Mouse (Mus musculus) monocyte, adult 5-6 weeks (primary cell): ENCODE measurements around the gene Cd79b. TPM values are rescaled to one million over a fixed set of nuclear protein-coding genes. Genes with fewer than 3 reads are reported as not detected.

Experiments
- ATAC-seq: fragments of 153-309, 156-312 bp; replicated peaks from 2 replicates; pipeline ENCODE4 v1.8.0; 2017; ENCODE audit warnings: mild to moderate bottlenecking; ENCODE audit not compliant: low TSS enrichment, insufficient number of reproducible peaks, severe bottlenecking, poor library complexity, low FRiP score
- total RNA-seq: library from RNA; stranded (forward); fragments of 200-1000, 200-491, 200-594 nt; gene quantifications from 3 replicates; pipeline ENCODE4 v1.2.3, GENCODE M21; 2017

The Cd79b gene
- total RNA-seq, 1 experiment from 2014 or later, result 131 TPM

DNA sequence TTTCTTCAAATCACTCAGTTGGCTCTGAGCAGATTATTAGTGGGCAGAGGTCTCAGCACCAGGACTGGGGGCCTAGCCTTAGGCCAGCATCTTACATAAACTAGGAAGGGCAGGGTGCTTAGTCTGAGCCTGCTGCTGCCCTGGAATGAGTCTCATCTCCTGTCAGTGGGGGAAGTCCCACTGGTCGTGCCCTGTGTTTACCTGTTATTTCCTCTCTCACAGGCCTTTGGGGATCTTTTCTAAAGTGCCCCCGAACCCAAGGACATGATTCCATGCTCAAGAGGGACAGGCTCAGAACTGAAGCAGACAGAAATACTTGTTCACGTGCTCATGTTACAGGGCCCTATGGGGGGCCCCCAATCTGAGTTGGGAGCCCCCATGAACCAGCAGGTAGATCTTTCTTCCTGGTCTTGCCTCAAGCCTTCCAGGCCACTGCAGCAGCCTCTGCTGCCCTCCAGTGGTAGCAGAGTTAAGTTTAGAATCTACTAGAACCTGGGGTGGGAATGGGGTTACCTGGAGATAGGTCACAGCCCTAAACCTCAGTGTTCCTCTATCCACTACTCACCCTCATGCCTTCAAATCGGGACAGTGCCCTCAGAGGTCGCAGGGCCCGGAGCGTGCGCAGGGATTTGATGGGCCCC, 11.1 kb upstream of the Cd79b start:
- ATAC-seq, result no peak; the same call in 1 of the 2 replicates

- no peak for ATAC-seq
Observed at GRCm38 (mm10) chr11:106324858-106325257, 10.3 kb upstream of the Cd79b start.

DNA sequence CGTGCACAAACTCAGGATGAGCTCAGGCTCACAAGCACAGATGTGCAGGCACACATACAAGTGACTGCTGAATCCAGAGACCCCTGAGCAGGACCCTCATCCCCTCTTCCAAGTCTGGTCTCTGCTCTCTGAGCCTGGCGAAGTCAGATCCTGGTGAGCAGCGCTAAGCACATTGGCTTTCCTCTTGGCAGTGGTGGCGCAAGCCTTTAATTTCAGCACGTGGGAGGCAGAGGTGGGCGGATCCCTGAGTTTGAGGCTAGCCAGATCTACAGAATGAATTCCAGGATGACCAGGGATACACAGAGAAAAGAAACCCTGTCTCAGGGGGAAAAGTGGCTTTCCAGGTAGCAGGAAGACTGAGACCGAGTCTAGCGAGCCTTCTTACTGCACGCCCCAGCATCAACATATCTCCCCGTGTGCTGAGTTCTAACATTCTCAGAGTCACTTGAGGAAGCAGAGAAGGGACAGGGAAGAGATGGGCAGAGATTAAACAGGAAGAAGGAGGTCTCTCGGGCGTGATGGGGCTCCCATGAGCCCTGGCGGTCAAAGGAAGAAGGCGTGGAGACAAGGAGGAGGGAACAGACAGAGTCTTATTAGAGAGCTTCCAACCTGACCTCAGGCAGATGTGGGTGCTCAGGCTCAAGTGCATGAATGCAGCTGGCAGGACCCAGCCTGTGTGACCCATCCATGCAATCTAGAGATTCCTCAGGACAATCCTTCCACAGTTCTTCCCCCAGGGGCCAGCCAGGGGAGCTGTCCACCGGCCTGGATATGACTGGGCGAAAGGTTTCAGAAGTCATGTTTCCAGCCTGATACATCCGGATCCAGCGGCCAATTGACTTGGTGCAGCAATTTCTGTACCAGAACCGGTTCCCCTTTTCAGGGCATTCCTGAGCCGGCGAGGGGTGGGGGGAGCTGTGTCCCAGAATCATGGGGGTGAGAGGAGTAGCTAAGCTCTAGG, 4.1 kb upstream of the Cd79b start:
- ATAC-seq, result peak; percentile 49

- no peak for ATAC-seq
Observed at GRCm38 (mm10) chr11:106317801-106318200, 3.2 kb upstream of the Cd79b start.

DNA sequence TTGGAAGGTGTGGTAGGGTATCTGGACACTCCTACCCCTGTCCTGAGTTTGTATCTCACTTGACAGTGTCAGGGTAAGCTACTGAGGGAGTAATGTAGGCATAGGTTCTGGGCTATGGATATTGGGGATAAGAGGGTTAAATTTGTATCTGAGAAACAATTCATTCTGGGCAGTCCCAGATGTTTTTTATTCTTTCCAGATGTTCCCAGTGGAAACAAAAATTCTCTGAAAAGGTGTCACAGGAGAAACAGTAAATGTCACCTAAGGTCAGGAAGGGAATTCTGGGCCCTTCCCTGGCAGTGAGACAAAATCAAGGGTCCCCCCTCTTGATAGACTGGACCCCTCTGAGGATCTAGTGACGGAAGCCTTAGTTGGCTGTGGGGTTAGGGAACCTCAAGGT, 1.9 kb upstream of the Cd79b start:
- no peak for ATAC-seq

DNA sequence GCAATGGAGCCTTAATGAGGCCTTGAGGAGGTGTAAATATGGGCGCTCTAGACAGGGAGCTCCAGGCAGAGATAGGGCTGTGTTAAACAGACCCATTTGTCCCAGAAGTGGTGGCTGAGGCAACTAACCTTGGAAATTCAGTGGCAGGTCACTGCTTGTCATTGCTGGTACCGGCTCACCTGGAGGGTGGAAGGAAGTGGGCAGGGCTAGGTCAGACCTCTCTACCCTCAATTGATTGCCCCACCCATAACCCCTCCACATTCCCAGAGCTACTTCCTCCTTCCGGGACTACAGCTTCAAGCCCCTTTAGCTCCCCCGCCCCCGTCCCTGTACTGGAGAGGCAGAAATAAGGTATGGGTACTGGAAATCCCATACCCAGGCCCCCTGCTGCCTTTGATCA, 1.0 kb downstream of the Cd79b start:
- no peak for ATAC-seq

- ATAC-seq, result no peak
Observed at GRCm38 (mm10) chr11:106310123-106310522, 4.4 kb downstream of the Cd79b start.

DNA sequence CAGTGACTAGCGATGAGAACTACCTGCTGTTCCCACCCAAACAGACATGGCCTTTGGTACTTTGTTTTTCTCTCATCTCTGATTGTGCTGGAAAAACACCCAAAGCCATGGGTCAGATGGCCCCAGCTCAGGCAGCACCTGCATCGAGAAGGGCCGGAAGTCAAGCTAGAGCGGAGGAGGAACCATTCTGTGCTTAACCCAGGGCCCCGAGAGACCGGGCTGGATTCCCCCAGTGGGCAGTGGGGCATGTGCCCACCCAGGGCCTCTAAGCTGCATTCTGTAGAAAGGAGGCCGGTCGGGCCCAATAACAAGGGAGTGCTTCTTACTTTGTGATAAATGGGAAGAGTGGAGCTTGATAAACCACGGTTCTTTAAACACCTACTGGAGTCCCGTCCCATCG, 6.4 kb downstream of the Cd79b start:
- no peak for ATAC-seq

DNA sequence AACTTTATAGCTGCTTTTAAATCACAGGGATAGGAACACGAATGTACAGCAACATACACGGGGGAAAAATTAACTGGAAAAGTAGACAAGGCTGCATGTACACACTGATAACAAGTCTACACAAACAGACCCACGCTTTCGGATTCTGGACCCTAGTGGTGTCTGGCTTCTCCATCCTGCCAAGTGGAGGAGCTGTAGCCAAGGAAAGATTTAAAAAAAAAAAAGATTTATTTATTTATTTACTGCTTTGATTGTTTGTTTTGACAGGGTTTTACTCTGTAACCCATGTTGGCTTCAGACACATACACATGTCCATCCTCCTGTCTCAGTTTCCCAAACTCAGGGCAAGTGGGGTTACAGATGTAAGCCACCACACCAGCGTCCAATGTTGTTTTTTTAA, 7.1 kb downstream of the Cd79b start:
- ATAC-seq, result no peak

- no peak for ATAC-seq
Observed at GRCm38 (mm10) chr11:106306758-106307157, 7.8 kb downstream of the Cd79b start.

DNA sequence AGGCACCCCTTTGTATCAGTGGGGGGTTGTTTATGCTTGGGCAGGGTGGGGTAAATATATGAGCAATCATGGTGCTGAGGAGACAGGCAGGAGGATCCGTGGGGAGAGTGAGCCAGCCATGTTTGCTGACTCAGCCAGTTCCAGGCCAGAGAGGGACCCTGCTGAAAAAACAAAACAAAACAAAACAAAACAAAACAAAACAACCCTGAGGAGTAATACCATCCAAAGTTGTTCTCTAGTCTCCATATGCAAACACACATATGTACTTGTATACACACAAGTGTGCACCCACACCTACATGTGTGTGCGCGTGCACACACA, 8.5 kb downstream of the Cd79b start:
- ATAC-seq, result no peak

DNA sequence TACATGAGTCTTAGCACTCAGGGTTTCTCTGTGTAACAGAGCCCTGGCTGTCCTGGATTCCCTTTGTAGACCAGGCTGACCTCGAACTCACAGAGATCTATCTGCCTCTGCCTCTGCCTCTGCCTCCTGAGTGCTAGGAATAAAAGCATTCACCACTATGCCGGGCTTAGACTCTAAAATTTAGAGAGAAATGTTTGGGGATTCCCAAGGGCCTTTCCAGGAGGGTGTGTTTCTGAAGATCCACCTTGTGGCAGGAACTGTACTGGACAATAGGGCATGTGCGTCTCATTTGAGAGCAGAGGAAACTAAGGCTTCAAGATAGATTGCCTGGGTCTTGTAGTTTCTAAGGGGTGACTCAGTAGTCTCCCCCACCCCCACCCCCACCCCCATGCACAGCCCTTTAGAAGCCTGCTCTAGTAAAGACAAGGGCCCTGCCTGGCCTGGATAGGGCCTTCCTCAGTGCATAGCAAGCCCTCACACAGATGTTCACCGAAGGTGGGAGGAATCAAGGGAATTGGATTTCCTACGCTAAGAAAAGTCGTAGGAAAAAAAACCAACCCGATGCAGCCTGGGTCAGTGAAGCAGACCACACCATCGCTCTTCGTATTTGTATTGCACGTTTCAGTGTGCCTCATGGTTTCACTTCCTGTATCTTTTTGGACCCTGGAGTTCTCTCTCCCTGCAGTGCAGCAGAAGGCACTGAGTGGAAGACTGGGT, 9.1 kb downstream of the Cd79b start:
- ATAC-seq, result peak; percentile 76

DNA sequence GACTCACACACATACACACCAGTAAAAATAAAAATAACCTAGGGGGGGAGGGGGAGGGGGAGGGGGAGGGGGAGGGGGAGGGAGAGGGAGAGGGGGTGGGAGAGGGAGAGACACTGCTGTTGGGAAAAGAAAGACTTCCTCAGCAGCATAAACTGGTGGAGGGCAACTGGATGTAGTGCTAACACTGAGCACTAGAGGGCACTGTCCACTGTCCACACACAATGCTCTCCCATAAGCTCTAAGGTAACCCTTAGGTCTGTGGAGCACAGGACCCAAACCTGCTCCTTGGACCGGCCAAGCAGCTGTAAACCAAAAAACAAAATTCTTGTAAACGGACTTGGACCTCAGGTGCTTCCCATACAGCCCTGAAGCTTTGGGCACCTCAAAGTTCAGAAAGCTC, 11.9 kb downstream of the Cd79b start:
- ATAC-seq, result peak; percentile 84

DNA sequence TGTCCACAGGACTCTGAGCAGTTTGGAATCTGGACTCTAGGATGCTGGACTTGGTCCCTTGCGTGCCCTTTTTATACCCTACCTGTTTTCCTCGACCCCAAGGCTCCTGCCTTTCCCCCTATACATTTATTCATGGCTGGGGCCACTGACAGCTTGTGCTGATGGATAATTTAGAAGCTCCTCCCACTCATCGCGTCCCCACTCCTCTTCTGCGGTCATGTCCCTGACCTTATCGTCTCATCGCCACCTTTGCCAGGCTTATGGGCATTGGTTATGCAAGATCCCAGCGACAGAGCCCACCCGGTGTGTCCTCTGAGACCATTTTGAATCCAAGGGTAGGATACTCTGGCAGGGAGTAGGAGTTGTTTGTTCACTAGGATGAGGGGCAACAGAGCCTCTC, 12.8 kb downstream of the Cd79b start, which contains the start of gene Gh:
TSS of gene Gh (minus strand) at position 101 of the 400 bp plus-strand sequence.
- no peak for ATAC-seq

DNA sequence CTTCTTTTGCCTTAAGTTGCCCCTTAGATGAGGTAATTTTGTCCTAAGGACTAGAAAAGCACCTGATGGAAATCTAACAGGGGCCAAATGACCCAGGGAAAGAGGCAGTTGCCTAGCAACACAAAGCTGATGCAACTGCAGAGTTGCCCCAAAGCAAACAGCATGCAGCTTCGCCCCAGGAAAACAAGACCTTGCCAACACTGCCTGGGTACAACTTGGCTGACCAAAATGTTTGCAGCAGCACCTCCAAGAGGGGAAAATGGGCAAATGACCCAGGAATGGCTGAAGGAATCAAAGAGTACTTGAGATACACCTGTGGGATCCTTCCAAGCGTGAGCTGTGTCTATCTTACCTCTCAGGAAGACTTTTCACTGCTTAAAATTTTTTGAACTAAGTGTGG, 22.7 kb downstream of the Cd79b start:
- ATAC-seq, result no peak

DNA sequence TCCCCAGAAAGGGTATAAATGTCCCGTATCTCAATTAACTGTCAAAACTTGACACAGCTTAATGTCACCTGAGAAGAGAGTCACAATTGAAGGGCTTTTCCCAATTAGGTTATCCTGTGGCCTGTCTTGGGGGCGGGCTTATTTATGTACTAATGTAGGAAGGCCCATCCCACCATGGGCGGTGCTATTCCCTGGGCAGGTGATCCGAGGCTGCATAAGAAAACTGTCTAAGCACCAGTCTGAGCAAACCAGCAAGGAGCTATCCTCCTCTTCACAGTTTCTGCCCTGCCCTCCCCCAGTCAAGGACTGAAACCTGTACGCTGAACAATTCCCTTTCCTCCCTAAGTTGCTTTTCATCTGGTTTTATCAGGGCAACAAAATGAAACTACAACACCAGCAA, 24.2 kb downstream of the Cd79b start:
- no peak for ATAC-seq

GRCm38 (mm10) chr11:106289369-106289768, 25.2 kb downstream of the Cd79b start:
- no peak for ATAC-seq

DNA sequence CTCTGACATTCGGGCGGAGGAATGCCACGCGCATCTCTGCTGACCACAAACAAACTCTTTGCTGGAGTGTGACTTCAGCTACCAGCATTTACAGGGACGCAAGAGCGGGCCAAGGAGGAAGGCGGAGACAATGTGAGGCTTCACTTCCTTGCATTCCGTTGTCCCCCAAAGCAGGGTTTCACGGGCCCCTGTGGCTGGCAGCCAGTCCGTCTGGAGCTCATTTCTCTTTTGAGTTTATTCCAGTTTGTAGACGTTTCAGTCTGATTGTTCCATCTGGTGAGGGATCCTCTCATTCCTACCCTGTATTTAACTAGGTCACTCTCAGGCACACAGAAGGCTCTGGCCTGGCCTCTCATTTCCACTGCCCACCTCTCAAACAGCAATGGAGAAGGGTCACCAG, 27.6 kb downstream of the Cd79b start:
- ATAC-seq, result no peak

DNA sequence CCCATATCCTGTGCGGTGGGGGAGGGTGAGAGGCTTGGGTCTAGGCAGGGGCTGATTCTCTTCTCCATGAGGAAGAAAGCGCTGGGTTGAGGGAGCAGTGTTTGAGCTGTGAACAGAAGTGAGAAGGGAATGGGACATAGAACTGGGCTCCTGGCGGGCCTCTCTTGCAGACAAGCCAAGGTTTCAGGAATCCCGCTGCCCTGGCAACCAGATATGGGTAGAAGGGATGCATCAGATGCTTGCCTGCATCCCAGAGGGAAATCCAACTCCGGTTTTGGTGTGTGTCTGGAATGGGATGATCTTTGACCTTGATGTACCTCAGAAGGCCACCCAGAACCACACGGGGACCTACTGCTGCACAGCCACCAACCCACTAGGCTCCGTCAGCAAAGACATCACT, 28.4 kb downstream of the Cd79b start:
- ATAC-seq, result no peak

DNA sequence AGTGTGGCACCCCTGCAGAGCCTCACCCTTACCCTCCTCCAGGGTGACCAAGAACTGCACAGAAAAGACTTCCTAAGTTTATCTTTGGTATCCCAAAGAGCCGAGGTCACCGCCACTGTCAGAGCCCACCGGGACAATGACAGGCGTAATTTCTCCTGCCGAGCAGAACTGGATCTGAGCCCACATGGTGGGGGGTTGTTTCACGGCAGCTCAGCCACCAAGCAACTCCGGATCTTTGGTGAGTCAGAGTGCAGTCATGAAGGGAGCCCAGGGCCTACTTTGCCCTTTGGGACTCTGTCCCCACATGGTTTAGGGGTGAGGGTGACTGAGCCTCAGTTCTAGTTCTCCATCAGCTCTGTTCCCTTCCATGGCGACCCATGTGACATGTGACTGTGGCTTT, 30.4 kb downstream of the Cd79b start:
- no peak for ATAC-seq
